Mouse (Mus musculus) stomach, embryonic 15.5 days (tissue): ENCODE results near the gene Glt8d2. TPM values are rescaled to one million over a fixed set of nuclear protein-coding genes. Genes with fewer than 3 reads are reported as not detected.

Experiments
- ATAC-seq: fragments of 200-750 bp; cut with Nextera tagmentation; 2 replicates; pipeline ENCODE4 v1.8.0; 2017; ENCODE audit warnings: low read depth, moderate number of reproducible peaks, moderate TSS enrichment; ENCODE audit not compliant: insufficient read depth, low FRiP score
- H3K27ac ChIP-seq: fragments of 300-500 bp; sonication (generic); 2 replicates; pipeline ENCODE4 v1.5.1; 2015; ENCODE audit warnings: mild to moderate bottlenecking, inconsistent platforms
- H3K27me3 ChIP-seq: fragments of 300-500 bp; sonication (generic); replicated peaks from 2 replicates; pipeline ENCODE4 v1.6.1; 2015; ENCODE audit warnings: inconsistent platforms
- H3K36me3 ChIP-seq: fragments of 300-500 bp; sonication (generic); 2 replicates; pipeline ENCODE4 v1.6.1; 2015; ENCODE audit warnings: inconsistent platforms
- H3K4me1 ChIP-seq: fragments of 300-500 bp; sonication (generic); 2 replicates; pipeline ENCODE4 v1.6.1; 2015; ENCODE audit warnings: inconsistent platforms
- H3K4me2 ChIP-seq: fragments of 300-500 bp; sonication (generic); 2 replicates; pipeline ENCODE4 v1.6.1; 2015; ENCODE audit warnings: mild to moderate bottlenecking, inconsistent platforms
- H3K4me3 ChIP-seq: fragments of 300-500 bp; sonication (generic); replicated peaks from 2 replicates; pipeline ENCODE4 v1.5.1; 2015; ENCODE audit warnings: inconsistent platforms
- H3K9ac ChIP-seq: fragments of 300-500 bp; sonication (generic); 2 replicates; pipeline ENCODE4 v1.6.1; 2015; ENCODE audit warnings: inconsistent platforms
- H3K9me3 ChIP-seq: fragments of 300-500 bp; sonication (generic); 2 replicates; pipeline ENCODE4 v1.6.1; 2016; ENCODE audit warnings: inconsistent platforms
- WGBS: fragments of 180-500 bp; shearing (Covaris S2); methylation state at CpG from one replicate; pipeline ENCODE4 v1.1.7; 2015; 5-methylcytosine and 5-hydroxymethylcytosine counted together
- polyA plus RNA-seq: library from polyadenylated mRNA; unstranded; fragments of >200 nt; fragmentation: Nextera tagmentation; extraction: Ambion mirVana; gene quantifications from 2 replicates; pipeline ENCODE4 v1.2.1, GENCODE M21; 2015

Glt8d2 gene
- polyA plus RNA-seq, 1 experiment from 2014 or later: 7.0 TPM

DNA sequence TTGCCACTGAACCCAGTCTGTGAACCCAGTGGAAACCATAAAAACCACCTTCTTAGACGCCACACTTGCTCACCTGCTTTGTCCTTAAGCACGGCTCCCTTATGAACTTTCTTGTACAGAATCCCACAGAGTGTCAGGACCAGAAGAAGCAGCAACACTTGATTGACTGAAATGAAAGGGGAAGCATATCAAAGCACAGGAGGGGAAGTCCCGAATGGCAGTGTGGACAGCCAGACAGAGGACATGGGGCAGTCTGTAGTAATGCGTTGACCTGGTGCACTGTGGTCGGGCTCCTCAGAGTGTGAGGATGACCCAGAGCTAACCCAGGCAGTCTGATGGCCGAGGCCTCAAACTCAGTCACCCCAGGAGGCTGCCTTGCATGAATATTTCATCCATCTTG, 20.2 kb downstream of the Glt8d2 start:
- Histone ChIP-seq H3K4me2 (no peak overlapping the region), H3K27ac (no peak overlapping the region), H3K36me3 (no peaks in the 10 kb centered on the region), H3K4me1 (no peaks in the 10 kb centered on the region), H3K4me3 (no peak overlapping the region), H3K9me3 (no peaks in the 10 kb centered on the region), H3K27me3 (no peaks in the 10 kb centered on the region), H3K9ac (no peak overlapping the region)
- ATAC-seq: no peak
- WGBS: 72% methylated on average over 6 of the region's 6 CpGs

DNA sequence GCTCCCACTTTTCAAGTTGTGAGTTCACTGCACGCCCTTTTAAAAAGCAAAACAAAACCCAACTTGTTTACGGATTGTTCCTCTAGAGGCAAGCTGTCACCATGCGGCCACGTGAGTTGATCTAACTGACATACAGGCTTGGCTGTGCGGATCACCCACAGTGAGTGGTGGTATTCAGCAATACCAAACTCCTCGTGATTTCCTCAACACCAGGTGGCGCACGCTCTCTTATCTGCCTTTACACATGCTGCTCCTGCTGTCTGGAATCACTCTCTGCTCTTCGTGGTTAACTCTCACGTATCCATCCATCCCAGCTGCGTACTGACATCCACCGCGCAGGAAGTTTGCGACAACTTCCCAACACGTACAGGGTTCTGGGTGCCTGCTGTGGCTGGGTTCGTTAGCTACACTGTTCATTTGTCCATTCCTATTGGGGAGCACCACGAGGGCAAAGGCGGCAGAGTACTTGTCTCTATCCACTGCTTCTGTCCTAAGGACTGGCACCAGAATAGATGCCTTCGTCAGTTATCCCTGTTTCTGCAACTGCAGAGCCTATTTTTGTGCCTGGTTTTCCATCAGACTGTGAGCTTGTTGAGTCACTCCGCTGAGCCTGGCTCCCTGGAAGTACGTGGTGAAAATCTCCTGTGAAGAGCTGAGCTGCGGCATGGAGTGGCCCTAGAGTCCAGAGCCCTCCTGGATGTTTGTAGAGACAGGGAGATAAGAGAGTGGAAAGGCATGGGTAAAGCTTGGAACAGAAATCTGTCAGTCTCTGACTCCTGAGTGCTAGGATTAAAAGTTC, 23.8 kb downstream of the Glt8d2 start:
- Histone ChIP-seq H3K27ac (no peak overlapping the region), H3K4me1 (no peaks in the 10 kb centered on the region), H3K27me3 (no peaks in the 10 kb centered on the region), H3K36me3 (no peaks in the 10 kb centered on the region), H3K4me2 (peak overlapping the region; percentile 42), H3K9ac (no peak overlapping the region), H3K4me3 (no peak overlapping the region), H3K9me3 (no peaks in the 10 kb centered on the region)
- WGBS: 16% methylated on average over 22 of the region's 22 CpGs
- ATAC-seq: peak; percentile 75; the same call in 1 of the 2 replicates

DNA sequence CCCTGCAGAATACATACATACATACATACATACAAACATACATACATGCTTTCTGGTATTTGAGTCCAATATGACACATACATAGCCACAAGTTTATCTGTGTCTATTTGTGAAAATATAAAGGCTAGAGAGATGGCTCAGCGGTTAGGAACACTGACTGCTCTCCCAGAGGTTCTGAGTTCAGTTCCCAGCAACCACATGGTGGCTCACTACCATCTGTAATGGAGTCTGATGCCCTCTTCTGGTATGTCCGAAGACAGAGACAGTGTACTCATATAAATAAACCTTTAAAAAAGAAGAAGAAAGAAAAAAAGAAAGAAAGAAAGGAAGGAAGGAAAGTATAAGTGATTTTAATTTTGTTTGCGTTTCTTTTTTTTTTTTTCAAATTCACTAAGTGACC, 24.5 kb downstream of the Glt8d2 start:
- Histone ChIP-seq H3K4me1 (no peaks in the 10 kb centered on the region), H3K4me3 (no peak overlapping the region), H3K9ac (no peak overlapping the region), H3K27ac (no peak overlapping the region), H3K4me2 (no peak overlapping the region), H3K27me3 (no peaks in the 10 kb centered on the region), H3K9me3 (no peaks in the 10 kb centered on the region), H3K36me3 (no peaks in the 10 kb centered on the region)
- ATAC-seq: no peak
- WGBS: 56% methylated on average over 3 of the region's 3 CpGs

DNA sequence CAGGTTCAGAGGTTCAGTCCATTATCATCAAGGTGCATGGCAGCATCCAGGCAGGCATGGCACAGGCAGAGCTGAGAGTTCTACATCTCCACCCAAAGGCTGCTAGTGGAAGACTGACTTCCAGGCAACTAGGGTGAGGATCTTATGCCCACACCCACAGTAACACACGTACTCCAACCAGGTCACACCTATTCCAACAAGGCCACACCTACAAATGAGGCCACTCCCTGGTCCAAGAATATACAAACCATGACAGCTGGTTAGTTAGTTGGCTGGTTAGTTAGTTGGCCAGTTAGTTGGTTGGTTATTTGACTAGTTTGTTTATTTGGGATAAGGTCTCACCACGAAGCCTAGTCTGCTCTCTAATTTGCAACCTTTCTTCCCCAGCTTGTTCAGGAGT, 27.2 kb downstream of the Glt8d2 start:
- Histone ChIP-seq H3K36me3 (no peaks in the 10 kb centered on the region), H3K4me2 (no peak overlapping the region), H3K27ac (no peak overlapping the region), H3K27me3 (no peaks in the 10 kb centered on the region), H3K4me1 (no peaks in the 10 kb centered on the region), H3K9me3 (no peaks in the 10 kb centered on the region), H3K4me3 (no peak overlapping the region), H3K9ac (no peak overlapping the region)
- no peak for ATAC-seq
- WGBS: 79% methylated on average over 2 of the region's 2 CpGs

DNA sequence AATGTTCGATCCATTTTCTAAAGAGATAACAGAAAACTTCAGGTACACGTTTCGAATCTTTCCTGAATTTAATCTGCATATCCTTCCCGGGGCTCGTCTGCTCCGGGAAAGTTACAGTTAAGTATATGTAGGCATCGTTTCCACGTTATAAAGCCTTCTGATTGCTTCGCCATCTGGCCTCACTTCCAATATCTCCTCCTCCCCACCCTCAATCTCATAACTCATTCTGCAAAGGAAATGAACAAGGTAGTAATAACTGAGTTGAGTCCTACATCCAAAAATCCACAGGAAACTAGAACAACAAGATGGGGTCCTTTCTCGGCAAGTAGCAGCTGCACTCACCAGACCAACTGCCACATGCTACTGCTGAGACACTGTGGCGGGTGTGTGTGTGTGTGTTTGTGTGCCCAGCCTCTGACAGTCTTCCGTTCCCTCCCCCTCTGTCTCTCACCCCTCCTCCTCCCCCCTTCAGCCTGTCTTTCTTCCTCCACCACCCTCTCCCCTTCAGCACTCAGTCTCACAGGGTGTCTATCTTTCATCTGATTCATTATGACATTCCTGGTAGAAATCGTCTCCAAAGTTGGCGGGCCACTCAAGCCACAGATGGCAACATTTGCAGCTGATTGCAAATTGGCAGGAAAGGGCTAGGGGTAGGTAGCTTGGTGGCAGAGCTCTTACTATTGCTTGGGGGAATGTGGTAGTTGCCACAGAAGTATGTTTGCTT, 28.0 kb downstream of the Glt8d2 start:
- 75% methylated on average over 14 of the region's 14 CpGs for WGBS
- ATAC-seq: no peak
- no peaks in the 10 kb centered on the region for H3K27me3 ChIP-seq

DNA sequence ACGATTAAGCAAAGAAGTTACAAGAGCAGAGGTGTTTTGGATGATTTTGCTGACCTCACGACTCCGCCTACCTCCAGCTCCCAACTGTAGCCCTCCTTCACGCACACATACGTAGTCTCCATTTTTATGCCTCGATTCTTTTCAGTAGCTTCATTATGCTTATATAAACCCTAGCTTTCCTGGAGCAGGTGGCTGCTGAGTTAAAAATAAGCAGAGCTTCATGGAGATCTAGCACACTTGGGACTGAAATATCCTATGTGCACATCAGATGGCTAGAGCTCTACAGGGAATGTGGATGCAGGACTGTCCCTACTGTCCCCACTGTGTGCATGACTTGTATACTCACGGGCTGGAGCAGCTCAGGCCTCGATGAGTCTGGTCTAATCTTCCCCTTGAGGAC, 28.6 kb downstream of the Glt8d2 start:
- 84% methylated on average over 8 of the region's 8 CpGs for WGBS
- Histone ChIP-seq H3K36me3 (no peaks in the 10 kb centered on the region), H3K4me3 (no peak overlapping the region), H3K27ac (no peak overlapping the region), H3K27me3 (no peaks in the 10 kb centered on the region), H3K4me1 (no peaks in the 10 kb centered on the region), H3K9ac (no peak overlapping the region), H3K9me3 (no peaks in the 10 kb centered on the region), H3K4me2 (no peak overlapping the region)
- ATAC-seq: no peak

More for the DNA sequence above, 28.0 kb downstream of the Glt8d2 start:
- no peak overlapping the region for H3K4me2 ChIP-seq
- no peaks in the 10 kb centered on the region for H3K4me1 ChIP-seq
- no peak overlapping the region for H3K9ac ChIP-seq
- H3K4me3 ChIP-seq: no peak overlapping the region
- H3K36me3 ChIP-seq: no peaks in the 10 kb centered on the region
- H3K9me3 ChIP-seq: no peaks in the 10 kb centered on the region
- H3K27ac ChIP-seq: no peak overlapping the region

DNA sequence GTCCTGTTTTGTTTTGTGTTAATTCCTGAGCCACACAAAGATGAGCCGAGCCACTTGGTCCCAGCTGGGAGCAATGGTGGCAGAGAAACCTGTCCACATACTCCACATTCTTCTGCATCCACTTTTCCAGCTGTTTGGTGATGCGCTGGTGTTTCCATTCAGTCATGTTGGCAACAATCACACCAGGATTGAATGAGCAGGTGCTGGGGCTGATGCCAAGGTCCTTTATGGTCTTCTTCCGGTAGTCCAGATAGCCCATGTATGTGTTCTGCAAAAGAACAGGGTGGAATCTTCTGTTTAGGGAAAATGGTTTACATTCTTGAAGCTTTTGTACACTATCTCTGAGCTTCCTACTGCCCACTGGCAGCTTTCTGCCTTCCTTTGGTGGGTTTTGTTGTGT, 35.9 kb downstream of the Glt8d2 start:
- no peaks in the 10 kb centered on the region for H3K4me1 ChIP-seq
- WGBS: 82% methylated on average over 3 of the region's 3 CpGs
- H3K36me3 ChIP-seq: peaks cover 7% of the 10 kb centered on the region; the same call in 1 of the 2 replicates
- H3K9me3 ChIP-seq: no peaks in the 10 kb centered on the region
- no peak overlapping the region for H3K4me3 ChIP-seq
- H3K27me3 ChIP-seq: no peaks in the 10 kb centered on the region
- no peak overlapping the region for H3K4me2 ChIP-seq
- no peak overlapping the region for H3K27ac ChIP-seq
- ATAC-seq: no peak
- H3K9ac ChIP-seq: no peak overlapping the region

DNA sequence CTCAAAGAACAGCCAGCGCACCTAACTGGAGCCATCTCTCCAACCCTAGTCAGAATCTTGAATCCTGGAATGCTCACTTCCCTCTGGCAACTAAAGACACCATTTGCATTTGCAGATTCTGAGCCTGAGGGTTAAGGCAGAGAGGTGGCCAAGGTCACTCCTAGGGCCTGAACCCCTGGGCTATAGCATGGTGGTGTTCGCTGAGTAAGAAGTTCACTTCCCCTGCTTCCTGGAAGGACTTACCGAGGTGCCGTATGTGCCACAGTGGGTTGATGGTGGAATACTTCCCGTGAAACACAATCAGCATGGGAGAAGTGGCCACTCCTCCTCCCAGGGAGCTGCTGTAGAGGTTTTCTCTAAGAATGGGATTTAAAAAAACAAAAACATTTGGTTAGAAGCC, 37.8 kb downstream of the Glt8d2 start:
- ATAC-seq: no peak
- no peaks in the 10 kb centered on the region for H3K9me3 ChIP-seq
- H3K4me3 ChIP-seq: no peak overlapping the region
- H3K27me3 ChIP-seq: no peaks in the 10 kb centered on the region
- no peaks in the 10 kb centered on the region for H3K4me1 ChIP-seq
- H3K27ac ChIP-seq: no peak overlapping the region
- H3K4me2 ChIP-seq: no peak overlapping the region
- WGBS: 72% methylated on average over 5 of the region's 5 CpGs
- H3K36me3 ChIP-seq: peaks cover 13% of the 10 kb centered on the region; the same call in 1 of the 2 replicates
- no peak overlapping the region for H3K9ac ChIP-seq

DNA sequence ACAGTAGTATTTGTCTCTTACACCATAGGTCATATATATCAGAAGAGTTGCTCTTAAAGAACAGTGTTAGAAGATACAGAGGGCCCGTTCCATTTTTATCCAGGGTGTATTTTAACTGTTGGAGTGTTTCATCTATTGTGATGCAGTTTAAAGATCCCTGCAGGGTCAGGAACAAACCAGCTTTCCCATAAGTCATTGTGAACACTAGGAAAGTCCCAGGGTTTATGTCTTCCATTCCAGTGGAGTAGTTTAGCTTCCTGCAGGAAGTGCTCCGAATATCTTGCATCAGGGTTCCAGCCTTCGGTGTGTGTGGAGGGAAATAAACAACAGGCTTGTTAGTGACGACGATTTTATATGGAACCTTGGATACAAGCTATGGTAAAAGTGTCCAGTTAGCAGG, 39.2 kb downstream of the Glt8d2 start:
- no peaks in the 10 kb centered on the region for H3K4me1 ChIP-seq
- 85% methylated on average over 5 of the region's 5 CpGs for WGBS
- no peaks in the 10 kb centered on the region for H3K9me3 ChIP-seq
- H3K36me3 ChIP-seq: peaks cover 20% of the 10 kb centered on the region
- no peak overlapping the region for H3K4me2 ChIP-seq
- no peak overlapping the region for H3K27ac ChIP-seq
- no peak overlapping the region for H3K4me3 ChIP-seq
- H3K27me3 ChIP-seq: no peaks in the 10 kb centered on the region
- H3K9ac ChIP-seq: no peak overlapping the region
- no peak for ATAC-seq

DNA sequence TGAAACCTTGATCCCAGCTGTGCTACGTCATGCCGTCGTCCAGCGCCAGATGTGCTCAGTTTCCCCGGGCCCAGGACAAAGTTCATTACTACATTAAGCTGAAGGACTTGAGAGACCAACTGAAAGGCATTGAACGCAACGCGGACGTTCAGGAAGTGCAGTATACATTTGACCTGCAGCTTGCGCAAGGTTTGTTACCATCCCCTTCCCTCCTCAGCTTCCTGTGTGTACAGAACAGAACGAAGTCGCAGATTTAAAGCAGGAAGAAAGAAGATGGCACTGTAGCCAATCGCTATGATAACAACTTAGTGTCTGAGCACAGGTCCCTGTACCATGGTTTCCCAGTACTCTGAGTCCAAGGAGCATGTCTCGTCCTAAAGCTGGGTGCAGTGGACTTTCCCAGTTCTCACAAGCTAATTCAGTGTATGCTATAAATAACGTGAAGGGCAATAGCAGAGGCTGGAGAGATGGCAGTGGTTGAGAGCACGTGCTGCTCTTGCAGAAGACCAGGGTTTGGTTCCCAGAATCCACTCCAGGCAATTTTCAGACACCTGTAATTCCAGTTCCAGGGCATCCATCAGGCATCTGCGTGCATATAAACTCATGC, 43.1 kb downstream of the Glt8d2 start:
- 73% methylated on average over 17 of the region's 17 CpGs for WGBS
- H3K36me3 ChIP-seq: peaks cover 39% of the 10 kb centered on the region

DNA sequence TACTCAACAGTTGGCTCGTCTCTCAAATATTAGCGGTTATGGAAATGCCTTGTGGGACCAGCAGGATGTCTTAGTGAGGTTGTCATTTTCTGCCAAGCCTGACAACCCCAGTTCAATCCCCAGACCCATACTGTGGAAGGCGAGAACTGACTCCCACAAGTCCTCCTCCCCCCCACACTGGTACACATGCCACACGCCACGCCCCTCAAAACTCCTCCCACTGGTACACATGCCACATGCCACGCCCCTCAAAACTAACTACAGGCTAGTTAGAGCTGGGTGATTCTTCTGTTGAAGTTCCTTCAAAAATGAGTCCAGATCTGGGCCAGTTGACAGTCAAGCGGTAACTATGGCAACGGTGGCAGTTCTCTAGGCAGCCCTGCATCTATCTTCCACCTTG, 44.4 kb downstream of the Glt8d2 start:
- Histone ChIP-seq H3K9me3 (no peaks in the 10 kb centered on the region), H3K4me3 (no peak overlapping the region), H3K36me3 (peaks cover 40% of the 10 kb centered on the region), H3K4me1 (no peaks in the 10 kb centered on the region), H3K27ac (no peak overlapping the region), H3K4me2 (no peak overlapping the region), H3K9ac (no peak overlapping the region), H3K27me3 (no peaks in the 10 kb centered on the region)
- ATAC-seq: no peak
- 91% methylated on average over 8 of the region's 8 CpGs for WGBS

More for the DNA sequence above, 43.1 kb downstream of the Glt8d2 start:
- Histone ChIP-seq H3K27ac (no peak overlapping the region), H3K9ac (no peak overlapping the region), H3K4me2 (no peak overlapping the region), H3K27me3 (no peaks in the 10 kb centered on the region), H3K9me3 (no peaks in the 10 kb centered on the region), H3K4me3 (no peak overlapping the region), H3K4me1 (no peaks in the 10 kb centered on the region)
- ATAC-seq: no peak

DNA sequence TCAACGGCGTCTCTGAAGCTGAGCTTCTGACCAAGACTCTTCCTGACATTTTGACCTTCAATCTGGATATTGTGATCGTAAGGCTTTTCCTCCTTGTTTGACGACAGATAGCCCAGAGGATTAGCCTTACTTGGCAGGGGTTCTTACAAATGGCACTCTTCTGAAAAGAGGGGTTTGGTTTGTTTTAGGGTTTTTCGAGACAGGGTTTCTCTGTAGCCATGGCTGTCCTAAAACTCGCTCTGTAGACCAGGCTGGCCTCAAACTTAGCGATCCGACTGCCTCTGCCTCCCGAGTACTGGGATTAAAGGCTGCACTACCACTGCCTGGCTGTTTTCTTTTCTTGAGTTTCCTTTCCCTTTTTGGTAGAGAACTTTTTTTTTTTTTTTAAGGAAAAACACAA, 49.0 kb downstream of the Glt8d2 start:
- Histone ChIP-seq H3K4me3 (no peak overlapping the region), H3K4me2 (no peak overlapping the region), H3K4me1 (no peaks in the 10 kb centered on the region), H3K27ac (no peak overlapping the region), H3K9ac (no peak overlapping the region), H3K36me3 (peaks cover 55% of the 10 kb centered on the region), H3K27me3 (no peaks in the 10 kb centered on the region), H3K9me3 (no peaks in the 10 kb centered on the region)
- ATAC-seq: no peak
- 93% methylated on average over 9 of the region's 9 CpGs for WGBS
